Mouse (Mus musculus): ENCODE results near the gene Abraxas1.

Abraxas1 gene

GRCm38 (mm10) chr5:100820483-100821184 is at the start of gene Abraxas1:
Gene Abraxas1, minus strand, starts transcription at chr5:100820965.
- peak; percentile 88 for DNase-seq (ENCODE audit: low read depth)

GRCm38 (mm10) chr5:100869197-100869895 is 48.6 kb upstream of the Abraxas1 start:
- no peak for DNase-seq (ENCODE audit: low read depth)

GRCm38 (mm10) chr5:100866183-100866582 is 45.4 kb upstream of the Abraxas1 start:
- no peak for DNase-seq (ENCODE audit: low read depth)

GRCm38 (mm10) chr5:100864438-100864837 is 43.7 kb upstream of the Abraxas1 start:
- no peak for DNase-seq (ENCODE audit: low read depth)

DNA sequence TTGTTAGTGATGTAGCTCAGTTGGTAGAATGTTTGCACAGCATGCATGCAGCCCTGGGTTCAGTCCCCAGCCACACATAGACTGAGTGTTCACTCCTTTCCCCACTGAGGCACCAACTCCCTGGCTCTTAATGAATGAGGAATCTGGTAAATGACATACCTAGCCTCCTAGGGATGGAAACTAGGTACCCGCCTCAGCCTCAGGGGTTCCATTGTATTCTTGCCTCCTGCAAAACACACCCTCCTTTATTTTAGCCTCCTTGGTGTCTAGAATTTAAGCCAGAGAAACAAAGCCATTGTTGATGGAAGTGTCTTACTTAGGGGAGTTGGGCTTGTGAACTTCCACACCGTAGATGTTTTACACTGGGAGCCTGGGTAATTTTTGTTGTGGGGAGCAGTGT is 42.3 kb upstream of the Abraxas1 start:
- DNase-seq (ENCODE audit: low read depth): no peak

DNA sequence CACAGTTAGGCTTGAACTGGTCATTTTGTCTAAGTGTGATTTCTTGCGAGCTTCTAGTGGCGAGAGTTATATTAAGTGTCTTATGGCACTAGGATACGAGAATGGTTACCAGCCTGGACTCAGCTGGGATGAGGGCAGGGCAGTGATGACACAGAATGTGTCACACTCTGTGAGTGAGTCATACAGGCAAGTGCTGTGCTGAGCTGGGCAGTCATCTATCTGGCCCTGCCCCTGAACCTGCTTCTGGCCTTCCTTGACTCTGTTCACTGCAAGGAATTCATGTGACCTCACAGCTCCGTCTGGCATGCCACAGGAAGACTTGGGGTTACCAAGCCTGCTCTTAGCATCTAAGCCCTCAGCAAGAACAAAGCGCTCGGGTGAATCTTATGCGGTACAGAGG is 41.0 kb upstream of the Abraxas1 start:
- no peak for DNase-seq (ENCODE audit: low read depth)

DNA sequence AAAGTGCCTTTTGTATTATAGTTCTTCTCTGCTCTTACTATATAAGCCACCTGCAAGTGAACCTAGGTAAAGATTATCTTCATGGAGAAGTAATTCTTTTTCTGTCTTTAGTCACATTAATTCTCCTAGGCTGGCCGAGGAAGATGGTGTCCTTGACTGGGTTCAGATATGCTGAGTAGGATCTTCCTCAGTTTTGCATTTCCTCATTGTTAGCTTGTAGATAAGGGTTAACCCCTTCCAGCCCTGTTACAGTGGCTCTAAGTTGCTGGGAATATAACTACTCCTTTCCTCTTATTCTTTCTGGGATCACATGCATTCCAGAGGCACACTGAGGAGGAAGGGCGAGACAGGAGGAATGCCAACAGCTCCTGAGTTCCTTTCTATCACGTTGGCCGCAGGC is 40.4 kb upstream of the Abraxas1 start:
- no peak for DNase-seq (ENCODE audit: low read depth)

- DNase-seq (ENCODE audit: low read depth): no peak
Observed at GRCm38 (mm10) chr5:100860417-100861053, 39.8 kb upstream of the Abraxas1 start.

- no peak for DNase-seq (ENCODE audit: low read depth)
Observed at GRCm38 (mm10) chr5:100856552-100856951, 35.8 kb upstream of the Abraxas1 start.

DNA sequence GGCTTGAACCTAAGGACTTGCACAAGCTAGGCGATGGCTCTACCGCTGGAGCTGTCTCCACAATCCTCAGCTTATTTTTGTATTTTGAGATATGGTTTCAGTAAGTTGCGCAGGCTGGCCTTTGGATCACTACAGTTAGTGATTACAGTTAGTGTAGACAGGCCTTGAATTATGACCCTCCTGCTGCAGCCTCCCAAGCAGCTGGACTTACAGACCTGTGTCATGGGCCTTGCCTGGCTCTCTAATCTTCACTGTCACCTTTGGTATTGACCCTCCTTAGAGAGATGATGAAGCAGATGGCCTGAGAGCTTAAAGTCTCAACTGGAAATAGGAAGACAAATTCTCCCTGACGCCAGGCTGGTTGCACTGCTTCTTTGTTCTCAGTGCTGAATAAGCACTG is 33.2 kb upstream of the Abraxas1 start:
- no peak for DNase-seq (ENCODE audit: low read depth)

- no peak for DNase-seq (ENCODE audit: low read depth)
Observed at GRCm38 (mm10) chr5:100847143-100847542, 26.4 kb upstream of the Abraxas1 start.

- DNase-seq (ENCODE audit: low read depth): no peak
Observed at GRCm38 (mm10) chr5:100846599-100846920, 25.8 kb upstream of the Abraxas1 start.

GRCm38 (mm10) chr5:100845848-100846598 is 25.3 kb upstream of the Abraxas1 start:
- peak; percentile 72 for DNase-seq (ENCODE audit: low read depth)

- peak; percentile 36 for DNase-seq (ENCODE audit: low read depth)
Observed at GRCm38 (mm10) chr5:100845485-100845847, 24.7 kb upstream of the Abraxas1 start, which contains the start of gene Gpat3. Gene Gpat3, plus strand, starts transcription at chr5:100845713.

GRCm38 (mm10) chr5:100844485-100844884 is 23.7 kb upstream of the Abraxas1 start:
- DNase-seq (ENCODE audit: low read depth): no peak

DNA sequence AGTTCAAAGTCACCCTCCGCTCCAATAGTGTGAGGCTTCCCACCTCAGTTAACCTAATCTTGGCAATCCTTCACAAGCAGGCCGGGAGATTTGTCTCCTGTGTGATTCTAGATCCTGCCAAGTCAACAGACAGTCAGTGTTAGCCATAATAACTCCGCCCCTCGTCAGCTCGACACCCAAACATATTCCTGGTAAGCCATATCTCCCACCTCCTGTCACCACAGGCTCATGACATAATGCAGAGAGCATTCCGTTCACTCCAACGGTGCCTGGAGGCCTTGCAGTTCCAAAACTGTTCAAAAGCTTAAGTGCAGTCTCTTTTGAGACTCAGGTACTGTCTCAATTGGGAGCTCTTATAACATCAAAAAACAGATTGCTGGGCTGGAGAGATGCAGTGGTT is 17.1 kb upstream of the Abraxas1 start:
- no peak for DNase-seq (ENCODE audit: low read depth)

GRCm38 (mm10) chr5:100835862-100836538 is 15.2 kb upstream of the Abraxas1 start:
- no peak for DNase-seq (ENCODE audit: low read depth)

DNA sequence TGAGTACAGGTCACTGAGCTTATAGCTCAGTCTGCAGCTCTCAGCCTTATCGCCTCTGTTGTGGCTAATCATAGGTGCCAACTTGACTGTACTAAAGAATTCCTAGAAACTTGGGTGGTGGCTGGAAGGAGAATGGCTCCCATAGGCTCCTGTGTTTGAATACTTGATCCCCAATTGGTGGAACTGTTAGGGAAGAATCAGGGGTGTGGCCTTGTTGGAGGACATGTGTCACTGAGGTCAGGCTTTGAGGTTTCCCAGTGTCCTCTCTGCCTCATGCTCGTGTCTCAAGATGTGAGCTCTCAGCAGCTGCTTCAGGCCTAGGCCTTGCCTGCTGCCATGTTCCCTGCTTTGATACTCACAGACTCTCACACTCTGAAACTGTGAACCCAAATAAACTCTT is 13.1 kb upstream of the Abraxas1 start:
- DNase-seq (ENCODE audit: low read depth): no peak

DNA sequence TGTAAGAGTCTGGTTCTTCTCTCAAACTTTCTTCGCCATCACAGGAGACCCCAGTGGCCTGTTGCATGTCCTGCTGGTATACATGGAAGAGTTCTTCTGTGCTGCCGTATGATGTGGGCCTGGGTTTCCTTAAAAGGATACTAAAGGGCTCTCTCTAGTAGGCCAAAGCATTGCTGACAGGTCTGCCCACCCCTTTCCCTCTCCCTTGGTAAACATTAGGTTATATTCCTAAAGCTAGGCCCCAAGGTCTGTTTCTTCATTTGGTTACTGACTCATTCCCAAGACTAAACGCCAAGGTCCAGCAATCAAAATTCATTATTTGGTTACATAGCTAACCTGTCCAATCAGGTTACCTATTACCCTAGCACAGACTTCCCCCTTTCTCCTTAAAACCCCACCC is 11.9 kb upstream of the Abraxas1 start:
- no peak for DNase-seq (ENCODE audit: low read depth)

- DNase-seq (ENCODE audit: low read depth): no peak
Observed at GRCm38 (mm10) chr5:100828701-100829100, 7.9 kb upstream of the Abraxas1 start.

GRCm38 (mm10) chr5:100826531-100826930 is 5.8 kb upstream of the Abraxas1 start:
- peak; percentile 46 for DNase-seq (ENCODE audit: low read depth)

DNA sequence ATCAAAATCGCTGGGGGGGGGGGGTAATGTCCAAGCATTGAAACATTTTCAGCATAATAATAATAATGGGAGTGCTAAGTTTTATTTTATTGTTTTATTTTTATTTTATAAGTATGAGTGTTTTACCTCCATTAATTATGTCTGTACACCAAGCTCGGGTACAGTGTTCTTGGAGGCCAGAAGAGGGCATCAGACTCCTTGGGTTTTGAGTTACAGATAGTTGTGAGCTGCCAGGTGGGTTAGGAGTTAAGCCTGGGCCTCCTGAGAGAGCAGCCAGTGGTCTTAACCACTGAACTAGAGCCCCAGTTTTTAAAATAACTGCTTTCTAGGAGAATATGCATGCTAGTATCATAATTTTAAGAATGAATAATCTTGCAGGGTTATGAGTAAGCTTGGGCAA is 5.2 kb upstream of the Abraxas1 start:
- DNase-seq (ENCODE audit: low read depth): peak; percentile 65
